Mouse (Mus musculus) ES-Bruce4 (cell line): ENCODE results near the gene Lrrc8a.

ENCODE experiments used
- CTCF ChIP-seq: IDR thresholded peaks from one replicate; pipeline ENCODE4 v1.8.1; 2011; ENCODE audit warnings: low read depth, low read length
- POLR2A ChIP-seq: IDR thresholded peaks from one replicate; pipeline ENCODE4 v1.8.1; 2011; ENCODE audit warnings: low read length; ENCODE audit not compliant: insufficient read depth

GRCm38 (mm10) chr2:30212169-30212545 lies 25.4 kb upstream of the Lrrc8a start:
- TF ChIP-seq POLR2A (no peak), CTCF (no peak)
